Mouse (Mus musculus): Measurements from ENCODE around the gene Gm10670. TPM values are rescaled to one million over a fixed set of nuclear protein-coding genes. Genes with fewer than 3 reads are reported as not detected.
"Not testable (repeated sequence)": the region's sequence is repeated elsewhere in the genome, so short reads cannot be mapped to it uniquely, and the experiment has no call there.

Gm10670 gene
- polyA plus RNA-seq (2014; fragmentation: Nextera tagmentation; extraction: Ambion mirVana), result not detected in 2 replicates

GRCm38 (mm10) chr7:20474825-20475224, at the start of gene Gm10670:
Gm10670 (minus strand) TSS chr7:20474925.
- not testable (repeated sequence) for H3K4me1 ChIP-seq (ENCODE audit: control insufficient read depth, insufficient read depth, low read length); DNase-seq (ENCODE audit: low spot score); H3K36me3 ChIP-seq (replicated peaks; ENCODE audit: control insufficient read depth, insufficient read depth, low read depth, low read length); H3K4me2 ChIP-seq (ENCODE audit: low read depth, low read length); H3K9me3 ChIP-seq (replicated peaks; ENCODE audit: control insufficient read depth, low read length); ATAC-seq (replicated peaks; ENCODE audit: insufficient number of reproducible peaks, low FRiP score, low TSS enrichment, low read depth); H3K4me3 ChIP-seq (ENCODE audit: low read depth, low read length); H3K27ac ChIP-seq (replicated peaks; ENCODE audit: low read depth, low read length); H3K9ac ChIP-seq (replicated peaks; ENCODE audit: low read length); H3K27me3 ChIP-seq (ENCODE audit: control insufficient read depth, insufficient read depth, low read length)
- no CpG with 5 or more reads among the region's 5 CpGs for WGBS

DNA sequence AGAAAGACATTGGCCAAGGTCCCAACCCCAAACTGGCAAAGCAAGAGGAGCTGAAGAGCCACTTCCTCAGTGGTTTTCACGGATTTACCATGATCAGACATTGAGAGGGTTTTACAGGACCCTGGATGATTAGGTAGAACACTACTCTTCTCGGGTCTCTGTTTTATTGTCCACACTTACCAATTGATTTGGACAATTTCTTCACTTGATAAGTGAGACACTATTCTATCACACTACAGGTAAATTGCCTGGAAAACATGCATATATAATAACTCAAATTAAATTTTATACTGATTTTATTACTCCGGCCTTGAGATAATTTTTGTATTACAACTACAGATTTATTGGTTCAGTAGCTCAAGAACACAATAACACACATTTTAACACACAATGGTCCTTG, 35.7 kb upstream of the Gm10670 start, which contains the start of gene Vmn1r103:
Vmn1r103 (minus strand) TSS at position 101 of the 400 bp plus-strand sequence.
- WGBS, result no CpG with 5 or more reads among the region's 3 CpGs
- H3K9ac ChIP-seq (replicated peaks; ENCODE audit: low read length); H3K4me2 ChIP-seq (ENCODE audit: low read depth, low read length); DNase-seq (ENCODE audit: low spot score); ATAC-seq (replicated peaks; ENCODE audit: insufficient number of reproducible peaks, low FRiP score, low TSS enrichment, low read depth); H3K4me1 ChIP-seq (ENCODE audit: control insufficient read depth, insufficient read depth, low read length); H3K27ac ChIP-seq (replicated peaks; ENCODE audit: low read depth, low read length); H3K9me3 ChIP-seq (replicated peaks; ENCODE audit: control insufficient read depth, low read length); H3K27me3 ChIP-seq (ENCODE audit: control insufficient read depth, insufficient read depth, low read length); H3K36me3 ChIP-seq (replicated peaks; ENCODE audit: control insufficient read depth, insufficient read depth, low read depth, low read length); H3K4me3 ChIP-seq (ENCODE audit: low read depth, low read length): not testable (repeated sequence)

DNA sequence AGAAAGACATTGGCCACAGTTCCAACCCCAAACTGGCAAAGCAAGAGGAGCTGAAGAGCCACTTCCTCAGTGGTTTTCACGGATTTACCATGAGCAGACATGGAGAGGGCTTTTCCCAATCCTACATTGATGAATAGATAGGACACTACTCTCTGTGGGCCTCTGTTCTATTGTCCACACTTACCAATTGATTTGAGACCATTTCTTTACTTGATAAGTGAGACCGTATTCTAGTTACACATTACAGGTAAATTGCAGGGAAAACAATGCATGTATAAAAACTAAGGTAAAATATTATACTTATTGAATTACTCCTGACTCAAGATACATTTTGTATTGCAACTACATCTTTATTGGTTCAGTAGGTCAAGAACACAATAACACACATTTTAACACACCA, 32.2 kb downstream of the Gm10670 start, which contains the start of gene Vmn1r101:
Vmn1r101 (minus strand) TSS at position 101 of the 400 bp plus-strand sequence.
- H3K4me3 ChIP-seq (ENCODE audit: low read depth, low read length); H3K9me3 ChIP-seq (replicated peaks; ENCODE audit: control insufficient read depth, low read length); H3K27ac ChIP-seq (replicated peaks; ENCODE audit: low read depth, low read length); H3K36me3 ChIP-seq (replicated peaks; ENCODE audit: control insufficient read depth, insufficient read depth, low read depth, low read length); H3K9ac ChIP-seq (replicated peaks; ENCODE audit: low read length); H3K4me1 ChIP-seq (ENCODE audit: control insufficient read depth, insufficient read depth, low read length); H3K27me3 ChIP-seq (ENCODE audit: control insufficient read depth, insufficient read depth, low read length); DNase-seq (ENCODE audit: low spot score); H3K4me2 ChIP-seq (ENCODE audit: low read depth, low read length); ATAC-seq (replicated peaks; ENCODE audit: insufficient number of reproducible peaks, low FRiP score, low TSS enrichment, low read depth): not testable (repeated sequence)
- no CpG with 5 or more reads among the region's 2 CpGs for WGBS

Other genes with a start within 250 kb of the Gm10670 start
- not detected in 2 replicates for gene Gm4498, start 241.1 kb downstream of the Gm10670 start, polyA plus RNA-seq (2014; fragmentation: Nextera tagmentation; extraction: Ambion mirVana)
- gene Gm5890, start 212.1 kb downstream of the Gm10670 start, polyA plus RNA-seq (2014; fragmentation: Nextera tagmentation; extraction: Ambion mirVana), result not detected in 2 replicates
- gene Gm4133, start 140.9 kb downstream of the Gm10670 start, polyA plus RNA-seq (2014; fragmentation: Nextera tagmentation; extraction: Ambion mirVana), result not detected in 2 replicates
- gene Gm5728, start 99.5 kb downstream of the Gm10670 start, polyA plus RNA-seq (2014; fragmentation: Nextera tagmentation; extraction: Ambion mirVana), result not detected in 2 replicates
- not detected in 2 replicates for gene Vmn1r100, start 57.0 kb downstream of the Gm10670 start, polyA plus RNA-seq (2014; fragmentation: Nextera tagmentation; extraction: Ambion mirVana)
- gene Vmn1r101, start 32.3 kb downstream of the Gm10670 start, polyA plus RNA-seq (2014; fragmentation: Nextera tagmentation; extraction: Ambion mirVana), result not detected in 2 replicates
- gene Vmn1r103, start 35.6 kb upstream of the Gm10670 start, polyA plus RNA-seq (2014; fragmentation: Nextera tagmentation; extraction: Ambion mirVana), result not detected in 2 replicates
- gene Vmn1r104, start 58.9 kb upstream of the Gm10670 start, polyA plus RNA-seq (2014; fragmentation: Nextera tagmentation; extraction: Ambion mirVana), result not detected in 2 replicates
- not detected in 2 replicates for gene Gm5726, start 70.8 kb upstream of the Gm10670 start, polyA plus RNA-seq (2014; fragmentation: Nextera tagmentation; extraction: Ambion mirVana)
- gene Gm4141, start 101.3 kb upstream of the Gm10670 start, polyA plus RNA-seq (2014; fragmentation: Nextera tagmentation; extraction: Ambion mirVana), result not detected in 2 replicates
- not detected in 2 replicates for gene Gm4513, start 124.1 kb upstream of the Gm10670 start, polyA plus RNA-seq (2014; fragmentation: Nextera tagmentation; extraction: Ambion mirVana)
- gene Vmn1r107, start 194.0 kb upstream of the Gm10670 start, polyA plus RNA-seq (2014; fragmentation: Nextera tagmentation; extraction: Ambion mirVana), result not detected in 2 replicates
- gene Vmn1r111, start 228.3 kb upstream of the Gm10670 start, polyA plus RNA-seq (2014; fragmentation: Nextera tagmentation; extraction: Ambion mirVana), result not detected in 2 replicates